Mouse (Mus musculus) mature B cell (primary cell): ENCODE results near the gene Acp2.

Experiments used
- in situ Hi-C: fragments of 300-500 bp; cut with MboI; formaldehyde crosslinking; loops from 2 replicates; pipeline ENCODE4 v1.14.3; 2019

Gene Acp2

DNA sequence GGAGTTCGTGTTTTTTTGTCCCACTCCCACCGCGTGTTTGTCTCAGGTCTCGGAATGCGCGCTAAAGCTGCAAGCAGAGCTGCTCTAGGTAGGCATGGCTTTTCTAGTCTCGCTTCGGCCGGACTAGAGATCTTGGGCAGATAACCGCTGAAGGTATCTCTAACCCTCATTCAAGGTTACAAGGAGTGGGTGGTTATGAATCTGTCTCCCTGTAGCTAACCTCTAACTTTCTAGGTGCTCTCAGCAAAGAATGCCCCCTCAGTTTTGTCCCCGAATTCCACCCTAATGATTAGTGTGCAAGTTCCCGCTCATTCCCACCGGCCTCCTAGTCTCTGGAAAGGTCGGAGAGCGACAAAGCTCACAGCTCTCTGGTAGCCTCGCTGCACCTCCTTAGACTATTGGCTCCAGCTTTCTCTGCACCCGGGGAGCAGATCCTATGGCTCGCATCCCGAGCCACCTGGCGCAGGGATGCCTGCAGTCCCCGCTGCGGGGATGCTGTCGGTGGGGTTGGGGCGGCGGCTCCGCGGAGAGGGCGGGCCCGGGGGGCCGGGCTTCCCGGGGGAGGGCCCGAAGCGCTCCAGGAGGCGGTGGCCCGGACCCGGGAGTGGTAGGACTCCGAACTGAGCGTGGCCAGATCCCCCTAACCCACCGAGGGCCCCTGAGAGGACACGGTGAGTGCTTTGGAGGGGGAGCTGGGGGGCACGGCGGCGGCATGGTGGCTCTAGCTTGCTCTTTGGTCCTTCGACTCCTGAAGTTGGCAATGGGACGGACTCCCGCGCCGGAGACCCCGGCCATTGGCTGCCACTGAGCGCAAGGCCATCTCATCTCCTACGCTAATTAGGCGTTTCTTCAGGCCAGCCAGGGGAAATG is 53.8 kb downstream of the Acp2 start:
- in situ Hi-C loops, result no loop called here

DNA sequence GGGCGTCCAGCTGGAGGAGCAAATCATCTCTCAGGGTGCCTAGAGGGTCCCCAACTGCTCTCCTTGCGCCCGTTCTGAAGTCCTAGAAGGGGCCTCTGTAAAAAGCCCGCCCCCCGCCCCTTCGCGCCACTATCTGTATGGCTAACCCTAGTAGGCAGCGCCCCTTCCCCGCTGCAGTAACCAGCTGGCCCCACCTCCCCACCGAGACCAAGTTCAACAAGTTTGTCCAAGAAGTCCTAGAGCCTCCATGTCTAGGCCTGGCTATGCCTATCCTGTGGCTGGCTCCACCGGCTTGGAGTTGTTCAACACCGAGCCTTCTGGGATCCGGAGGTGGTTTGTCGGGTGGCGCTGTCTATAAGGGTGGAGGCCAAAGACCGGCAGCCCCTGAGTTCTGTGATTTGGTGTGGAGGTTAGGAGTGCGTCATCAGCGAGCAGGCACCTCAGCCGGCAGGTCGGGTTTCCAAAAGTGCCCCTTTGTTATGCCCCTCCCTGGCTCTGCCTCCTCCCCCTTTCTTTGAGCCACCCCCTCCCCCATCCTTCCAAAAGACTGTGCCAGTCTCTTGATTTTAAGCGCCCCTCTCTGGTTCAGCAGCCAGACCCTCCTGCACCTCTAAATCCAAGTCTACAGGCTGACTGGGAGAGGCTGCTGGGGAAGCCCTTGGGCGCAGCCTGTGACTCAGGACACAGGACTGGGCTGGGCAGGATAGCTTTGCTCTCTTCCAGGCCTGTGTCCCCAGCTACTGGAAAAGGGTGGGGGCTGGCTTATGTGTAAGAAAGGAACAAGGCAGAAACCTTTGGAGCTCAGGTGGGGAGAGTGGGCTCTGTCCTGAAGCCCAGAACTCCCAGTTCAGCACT is 54.7 kb downstream of the Acp2 start:
- in situ Hi-C loops, result no loop called here

DNA sequence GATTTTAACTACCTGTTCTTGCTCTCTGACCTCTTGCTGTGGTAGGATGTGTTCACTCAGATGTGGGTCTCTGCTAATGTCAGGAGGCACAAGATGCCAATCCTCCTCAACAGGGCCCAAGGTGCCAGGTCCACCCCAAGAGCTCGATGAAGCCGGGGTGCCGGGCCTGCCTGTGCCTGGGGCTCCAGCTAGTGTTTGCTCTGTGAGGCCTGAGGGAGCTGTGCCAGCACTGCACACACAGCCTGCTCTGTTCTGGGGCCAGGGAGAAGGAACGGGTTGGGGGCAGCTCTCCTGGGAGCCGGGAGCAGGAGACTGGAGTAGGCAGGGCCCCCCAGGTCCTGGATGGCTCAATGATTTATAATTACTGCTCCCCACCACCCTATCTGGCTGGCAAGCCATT is 55.4 kb downstream of the Acp2 start:
- in situ Hi-C loops, result no loop called here

DNA sequence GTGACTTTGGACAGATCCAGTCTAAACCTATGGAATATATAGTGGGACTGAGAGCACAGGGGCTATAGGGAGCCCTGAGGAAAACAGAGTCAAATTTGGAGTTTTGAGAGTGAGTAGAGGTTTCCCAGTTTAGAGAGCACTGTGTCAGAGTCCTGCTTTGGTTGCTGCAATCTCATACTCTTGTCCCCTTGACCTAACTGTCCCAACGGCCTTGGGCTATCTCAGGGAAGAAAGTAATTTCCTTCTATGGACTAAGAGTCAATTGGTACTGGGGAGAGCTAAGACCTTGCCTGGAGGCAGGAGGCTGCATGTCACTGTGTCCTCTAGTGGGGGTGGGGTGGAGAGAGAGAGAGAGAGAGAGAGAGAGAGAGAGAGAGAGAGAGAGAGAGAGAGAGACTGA is 56.1 kb downstream of the Acp2 start:
- in situ Hi-C loops, result no loop called here

DNA sequence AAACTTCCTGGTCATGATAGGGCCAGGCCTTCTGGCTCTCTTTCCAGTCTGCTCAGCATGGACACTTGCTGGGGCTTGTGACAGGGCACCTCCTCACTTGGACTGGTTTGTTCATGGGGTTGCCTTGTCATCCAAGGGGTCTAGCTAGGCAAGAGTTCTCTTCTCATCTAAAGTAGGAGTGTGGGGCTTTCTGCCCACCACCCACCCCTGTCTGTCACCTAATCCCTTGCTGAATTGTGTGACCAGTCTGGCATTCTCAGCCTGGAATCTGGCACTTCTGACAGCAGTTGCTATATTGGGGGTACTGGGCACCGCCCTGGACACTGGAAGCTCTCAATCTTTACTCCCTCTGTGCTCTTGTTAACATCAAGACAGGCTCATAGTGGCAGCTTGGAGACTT is 56.8 kb downstream of the Acp2 start:
- in situ Hi-C loops, result no loop called here
